Mouse (Mus musculus) kidney, adult 9 months (tissue): ENCODE data around the gene Tmem186.
A peak's percentile ranks its signal among the peaks of the same experiment; 100 is the strongest.

ENCODE experiments used
- DNase-seq: peaks from one replicate; pipeline ENCODE4 v3.0.0; 2022

Gene Tmem186

GRCm38 (mm10) chr16:8666452-8666851 lies 28.9 kb upstream of the Tmem186 start:
- DNase-seq: peak; percentile 65

GRCm38 (mm10) chr16:8665367-8665766 lies 27.9 kb upstream of the Tmem186 start:
- no peak for DNase-seq

GRCm38 (mm10) chr16:8663606-8664539 lies 26.4 kb upstream of the Tmem186 start:
- peak; percentile 81 for DNase-seq

GRCm38 (mm10) chr16:8663022-8663421 lies 25.5 kb upstream of the Tmem186 start:
- DNase-seq: no peak

GRCm38 (mm10) chr16:8658764-8659163 lies 21.3 kb upstream of the Tmem186 start:
- peak; percentile 74 for DNase-seq

DNA sequence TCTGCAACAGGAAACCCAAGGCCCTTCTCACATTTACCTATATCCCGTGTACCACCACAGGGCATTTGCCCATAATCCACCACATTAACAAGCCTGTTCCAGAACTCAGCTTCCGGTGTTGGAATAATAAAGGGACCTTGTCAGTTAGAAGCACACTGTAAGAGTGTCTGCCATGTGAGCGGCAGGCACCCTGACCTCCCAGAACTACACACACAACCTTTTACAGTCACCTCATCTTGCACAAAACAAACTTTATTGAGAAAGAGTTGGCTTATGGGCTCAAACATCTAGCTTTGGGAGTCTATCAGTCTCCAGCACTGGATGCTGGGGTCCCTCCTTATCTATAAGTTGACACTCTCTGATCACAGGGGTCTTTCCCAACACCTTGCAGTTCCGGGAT lies 20.8 kb upstream of the Tmem186 start:
- DNase-seq: no peak

DNA sequence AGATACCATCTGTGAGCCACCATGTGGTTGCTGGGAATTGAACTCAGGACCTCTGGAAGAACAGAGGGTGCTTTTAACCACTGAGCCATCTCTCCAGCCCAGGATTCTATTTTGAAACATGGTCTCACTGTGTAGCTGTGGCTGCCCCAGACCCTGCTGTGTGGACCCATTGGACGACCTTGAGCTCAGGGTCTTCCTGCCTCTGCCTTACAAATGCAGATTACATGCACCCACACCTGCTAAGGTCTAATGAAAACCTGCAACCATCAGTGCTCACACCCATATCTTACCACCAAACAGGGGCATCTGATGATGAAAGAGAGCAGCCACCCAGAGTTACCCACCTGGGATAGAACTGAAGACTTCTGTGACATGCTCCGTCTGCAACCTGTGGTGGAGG lies 18.7 kb upstream of the Tmem186 start:
- DNase-seq: no peak

DNA sequence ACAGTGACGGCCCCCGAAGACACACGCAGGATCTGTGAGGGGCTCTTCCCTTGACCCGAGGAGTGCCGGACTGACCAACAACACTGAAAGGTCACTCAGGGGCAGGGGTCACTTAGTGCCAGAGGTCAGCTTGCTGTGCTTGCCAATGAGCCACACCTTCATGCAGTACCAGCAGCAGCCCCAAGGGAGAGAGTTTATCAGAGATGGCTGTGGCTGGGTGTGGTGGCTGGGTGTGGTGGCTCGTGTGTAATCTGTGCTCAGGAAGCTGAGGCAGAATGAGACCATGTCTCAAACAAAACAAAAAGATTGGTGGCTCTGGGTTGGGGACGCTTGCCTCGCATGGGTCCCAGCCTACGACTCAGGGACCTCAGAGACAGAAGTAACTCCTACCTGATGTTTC lies 18.1 kb upstream of the Tmem186 start:
- no peak for DNase-seq

DNA sequence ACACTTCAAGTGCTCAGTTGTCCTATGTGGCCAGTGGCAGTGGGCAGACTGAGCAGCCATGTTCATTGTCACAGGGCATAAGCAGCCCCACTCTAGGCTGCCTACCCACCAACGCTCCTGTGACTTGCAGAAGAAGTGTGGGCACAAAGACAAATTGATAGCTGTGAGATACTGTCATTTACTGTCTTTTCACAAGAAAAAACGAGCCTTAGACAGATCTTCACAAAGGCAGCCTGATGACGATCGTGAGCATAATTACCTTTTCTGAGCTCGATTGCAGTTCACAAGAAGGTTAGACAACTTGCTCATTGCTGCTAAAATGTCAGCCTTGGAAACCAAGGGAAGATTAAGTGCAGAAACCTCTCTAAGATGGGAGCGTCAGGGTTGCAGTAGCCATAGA lies 17.6 kb upstream of the Tmem186 start:
- DNase-seq: no peak

- DNase-seq: no peak
Observed at GRCm38 (mm10) chr16:8650007-8650406, 12.5 kb upstream of the Tmem186 start.

DNA sequence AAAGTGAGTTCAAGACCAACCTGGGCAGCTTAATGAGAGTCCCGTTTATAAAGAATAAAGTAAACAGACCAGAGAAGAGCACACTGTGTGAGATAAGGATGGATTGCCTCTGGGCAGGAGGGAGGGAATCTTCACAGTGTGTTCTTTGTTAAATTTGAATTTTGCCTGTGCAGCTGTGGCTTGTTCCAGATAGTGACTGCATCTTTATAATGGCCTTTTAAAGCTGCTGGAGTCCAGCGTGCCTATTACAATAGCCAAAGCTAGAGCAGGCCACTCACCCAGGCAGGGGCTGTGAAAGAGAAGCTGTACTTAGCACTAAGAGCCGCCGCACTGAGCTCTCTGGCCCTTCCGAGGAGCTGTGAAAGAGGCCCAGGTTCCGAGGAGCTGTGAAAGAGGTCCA lies 8.0 kb upstream of the Tmem186 start:
- no peak for DNase-seq

DNA sequence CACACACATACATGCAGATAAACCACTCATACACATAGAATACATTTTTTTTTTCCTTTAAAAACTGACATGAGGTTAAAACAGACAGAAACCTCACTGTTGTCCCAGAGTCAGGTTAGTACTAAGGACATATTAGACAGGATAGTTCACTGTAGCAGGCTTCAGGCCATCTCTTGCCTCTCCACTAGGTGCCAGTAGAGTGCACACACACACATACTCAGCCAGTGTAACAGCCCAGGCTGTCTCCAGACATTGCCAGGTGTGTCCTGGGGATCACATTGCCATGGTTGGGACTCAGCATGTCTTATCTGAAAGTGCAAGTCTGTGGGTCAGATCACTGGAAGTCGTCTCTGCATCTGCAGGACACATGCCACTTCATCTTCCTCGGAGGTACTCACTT lies 6.3 kb upstream of the Tmem186 start:
- DNase-seq: peak; percentile 72

GRCm38 (mm10) chr16:8639466-8640191 lies 2.1 kb upstream of the Tmem186 start:
- no peak for DNase-seq

DNA sequence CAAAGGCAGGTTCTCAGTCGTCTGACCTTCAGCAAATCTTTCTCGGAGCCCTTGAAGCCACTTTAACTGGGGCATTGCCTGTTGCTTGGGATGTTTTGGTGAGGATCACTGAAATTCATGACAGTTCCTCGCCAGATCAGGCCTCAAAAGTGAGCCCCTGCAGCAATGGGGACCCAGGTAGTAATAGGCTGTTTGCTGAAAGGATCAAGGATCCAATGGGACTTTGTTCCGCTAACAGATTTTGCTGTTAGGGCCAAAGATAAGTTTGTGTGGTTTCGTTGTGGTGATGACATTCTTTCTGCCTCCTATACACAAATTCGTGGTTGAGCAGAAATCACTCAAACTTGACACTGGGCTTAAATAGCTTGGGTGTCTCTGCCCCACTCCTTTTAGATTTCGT lies 619 bp upstream of the Tmem186 start:
- no peak for DNase-seq

DNA sequence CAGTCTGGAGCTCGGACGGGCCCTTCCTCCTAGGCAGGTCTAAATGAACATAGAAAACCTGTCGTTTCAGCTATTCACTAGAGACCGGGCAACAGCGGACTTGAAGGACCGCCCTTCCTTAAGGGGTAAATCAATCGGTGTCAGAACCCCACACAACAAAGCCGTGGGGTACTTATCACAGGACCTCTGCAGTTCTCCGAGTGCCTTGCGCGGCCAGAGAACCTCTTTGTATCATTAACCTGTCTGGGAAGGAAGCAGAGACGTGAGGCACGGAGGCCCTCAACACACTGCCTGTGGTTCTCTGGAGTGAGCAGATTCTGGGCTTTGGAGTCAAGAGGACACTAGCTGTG lies 670 bp downstream of the Tmem186 start:
- DNase-seq: no peak

- no peak for DNase-seq
Observed at GRCm38 (mm10) chr16:8631428-8631827, 6.1 kb downstream of the Tmem186 start.

DNA sequence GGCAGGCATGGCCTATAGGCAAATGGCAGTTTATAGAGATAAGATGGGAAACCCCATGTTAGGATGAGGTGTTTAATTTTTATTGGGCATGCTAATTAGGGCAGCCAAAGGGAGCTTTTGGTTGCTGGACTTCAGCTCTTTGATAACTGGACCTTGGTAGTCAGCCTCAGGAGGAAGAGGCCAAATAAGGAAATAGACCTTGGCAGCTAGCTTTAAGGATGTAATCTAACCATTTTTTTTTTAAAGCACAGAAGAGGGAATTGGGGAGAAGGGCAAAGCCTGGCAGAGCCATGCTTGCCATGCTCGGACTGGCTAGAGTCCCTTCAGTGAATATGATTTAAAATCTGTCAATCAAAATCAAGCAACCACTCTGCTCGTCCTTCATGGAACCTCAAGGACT lies 7.1 kb downstream of the Tmem186 start:
- no peak for DNase-seq

- DNase-seq: no peak
Observed at GRCm38 (mm10) chr16:8620315-8621115, 17.0 kb downstream of the Tmem186 start.

DNA sequence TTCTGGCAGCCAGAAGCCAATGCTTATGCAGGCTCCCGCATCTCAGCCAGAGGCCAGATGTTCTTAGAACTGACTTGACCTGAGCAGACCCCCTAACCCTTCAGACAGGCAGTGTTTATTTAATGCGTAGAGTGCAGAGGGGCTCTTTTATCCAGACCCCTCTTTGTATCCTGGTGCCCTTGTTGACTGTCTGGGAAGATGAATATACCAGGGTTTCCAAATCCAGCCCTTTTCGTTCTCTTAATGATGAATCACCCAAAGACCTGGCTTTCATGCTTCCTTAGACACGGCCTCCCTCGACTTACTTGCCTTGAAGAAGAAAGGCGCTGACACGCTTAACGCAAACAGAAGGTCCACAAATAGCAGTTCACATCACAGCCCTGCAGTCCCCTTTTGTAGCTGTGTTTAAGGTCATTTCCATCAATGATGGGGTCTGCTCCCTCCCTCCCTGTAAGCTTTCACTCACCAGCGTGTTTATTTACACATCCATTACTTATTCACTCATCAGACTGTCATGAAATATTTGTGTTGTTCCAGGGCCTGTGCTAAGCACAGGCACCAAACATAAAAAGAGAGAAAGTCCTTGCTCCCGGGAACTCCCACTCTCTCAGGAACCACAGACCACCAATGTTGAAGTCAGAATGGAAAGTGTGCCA lies 17.7 kb downstream of the Tmem186 start:
- DNase-seq: no peak

GRCm38 (mm10) chr16:8613447-8613846 lies 24.1 kb downstream of the Tmem186 start:
- DNase-seq: no peak

DNA sequence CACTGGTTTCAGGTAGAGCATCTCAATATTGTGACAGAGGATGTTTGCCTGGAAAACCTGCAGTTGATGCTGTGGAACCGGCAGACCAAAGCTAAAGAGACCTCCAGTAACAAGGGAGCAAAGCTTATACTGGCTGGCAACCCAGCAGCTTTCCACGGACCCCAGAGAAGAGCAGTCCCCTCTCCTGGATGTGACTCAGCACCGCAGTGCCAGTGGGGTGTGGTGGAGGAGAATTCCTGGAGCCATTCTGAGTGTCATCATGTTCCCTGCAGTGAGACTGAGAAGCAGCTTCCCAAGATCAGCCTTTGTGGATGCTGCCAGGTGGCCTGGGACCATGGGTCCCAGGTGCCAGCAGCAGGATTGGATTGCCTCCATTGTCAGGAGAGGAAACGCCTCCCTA lies 24.5 kb downstream of the Tmem186 start:
- no peak for DNase-seq

DNA sequence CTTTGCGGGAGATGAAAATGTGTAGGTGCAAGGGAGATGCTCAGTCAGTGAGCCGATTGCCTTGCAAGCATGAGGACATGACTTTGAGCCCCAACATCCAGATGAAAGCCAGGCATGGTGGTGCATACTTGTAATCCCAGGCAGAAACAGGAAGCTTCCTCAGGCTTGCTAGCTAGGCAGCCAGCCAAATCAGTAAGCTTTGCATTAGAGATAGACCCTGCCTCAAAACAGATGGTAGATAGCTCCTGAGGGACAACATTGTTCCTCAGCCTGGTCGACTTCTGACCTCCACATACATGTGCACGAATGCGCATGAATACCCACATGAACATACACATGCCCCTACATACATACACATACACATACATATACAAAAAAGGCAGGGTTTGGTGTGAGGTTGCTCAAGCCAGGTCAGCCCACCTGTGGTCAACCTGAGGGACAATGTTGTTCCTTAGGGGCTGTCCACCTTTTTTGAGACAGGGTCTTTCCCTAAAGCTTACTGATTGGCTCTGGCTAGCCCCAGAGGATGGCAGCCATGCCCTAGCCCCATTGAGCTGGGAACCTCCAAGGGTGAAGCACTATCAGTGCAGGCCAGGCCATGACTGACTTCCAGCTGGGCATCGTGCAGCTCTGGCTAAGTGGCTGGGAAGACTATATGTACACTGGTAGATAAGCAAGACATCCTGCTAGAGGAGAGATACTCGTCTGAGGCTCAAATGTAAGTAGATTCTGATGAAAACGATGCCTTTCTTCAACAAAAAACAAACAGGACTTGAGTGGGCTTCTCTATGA lies 25.1 kb downstream of the Tmem186 start:
- DNase-seq: no peak
